Mouse (Mus musculus) hindbrain, embryonic 16.5 days (tissue): ENCODE results near the gene Qdpr. TPM values are rescaled to one million over a fixed set of nuclear protein-coding genes. Genes with fewer than 3 reads are reported as not detected.

Experiments
- ATAC-seq: fragments of 200-750 bp; cut with Nextera tagmentation; 2 replicates; pipeline ENCODE4 v1.8.0; 2017; ENCODE audit warnings: moderate TSS enrichment, moderate library complexity
- H3K27ac ChIP-seq: fragments of 300-500 bp; sonication (generic); 2 replicates; pipeline ENCODE4 v1.5.1; 2014; ENCODE audit warnings: low read depth, mild to moderate bottlenecking, control low read depth, low read length, moderate library complexity
- H3K27me3 ChIP-seq: fragments of 300-500 bp; sonication (generic); replicated peaks from 2 replicates; pipeline ENCODE4 v1.6.1; 2014; ENCODE audit warnings: low read length; ENCODE audit not compliant: control insufficient read depth, insufficient read depth
- H3K36me3 ChIP-seq: fragments of 300-500 bp; sonication (generic); 2 replicates; pipeline ENCODE4 v1.6.1; 2014; ENCODE audit warnings: mild to moderate bottlenecking, low read length, moderate library complexity, mixed read lengths; ENCODE audit not compliant: control insufficient read depth, insufficient read depth
- H3K4me1 ChIP-seq: fragments of 300-500 bp; sonication (generic); 2 replicates; pipeline ENCODE4 v1.6.1; 2014; ENCODE audit warnings: low read depth, low read length; ENCODE audit not compliant: control insufficient read depth, insufficient read depth
- H3K4me2 ChIP-seq: fragments of 300-500 bp; sonication (generic); 2 replicates; pipeline ENCODE4 v1.6.1; 2014; ENCODE audit warnings: mild to moderate bottlenecking, low read length, control low read depth, moderate library complexity
- H3K4me3 ChIP-seq: fragments of 300-500 bp; sonication (generic); 2 replicates; pipeline ENCODE4 v1.5.1; 2014; ENCODE audit warnings: mild to moderate bottlenecking, low read length, control low read depth, moderate library complexity
- H3K9ac ChIP-seq: fragments of 300-500 bp; sonication (generic); 2 replicates; pipeline ENCODE4 v1.6.1; 2014; ENCODE audit warnings: low read depth, mild to moderate bottlenecking, control low read depth, low read length, moderate library complexity
- H3K9me3 ChIP-seq: fragments of 300-500 bp; sonication (generic); 2 replicates; pipeline ENCODE4 v1.6.1; 2014; ENCODE audit warnings: mild to moderate bottlenecking, low read length, moderate library complexity; ENCODE audit not compliant: control insufficient read depth
- WGBS: fragments of 180-500 bp; shearing (Covaris S2); extraction: QIAGEN DNeasy Blood & Tissue Kit; methylation state at CpG from one replicate; pipeline ENCODE4 v1.1.7; 2014; 5-methylcytosine and 5-hydroxymethylcytosine counted together
- polyA plus RNA-seq: library from polyadenylated mRNA; unstranded; fragments of >200 nt; fragmentation: Nextera tagmentation; extraction: Ambion mirVana; gene quantifications from 2 replicates; pipeline ENCODE4 v1.2.1, GENCODE M21; 2015

Qdpr gene
- polyA plus RNA-seq, 1 experiment from 2014 or later, result 154 TPM

- 78% methylated on average over 12 of the region's 12 CpGs for WGBS
Observed at GRCm38 (mm10) chr5:45421881-45422844, 27.9 kb downstream of the Qdpr start.

GRCm38 (mm10) chr5:45419841-45420638 lies 30.0 kb downstream of the Qdpr start:
- Histone ChIP-seq H3K36me3 (no peaks in the 10 kb centered on the region), H3K4me2 (no peak overlapping the region), H3K4me1 (no peaks in the 10 kb centered on the region), H3K27ac (no peak overlapping the region), H3K4me3 (no peak overlapping the region), H3K9ac (no peak overlapping the region), H3K27me3 (no peaks in the 10 kb centered on the region), H3K9me3 (peaks cover 3% of the 10 kb centered on the region; the same call in 1 of the 2 replicates)
- ATAC-seq, result peak; percentile 25; the same call in 1 of the 2 replicates
- 80% methylated on average over 10 of the region's 10 CpGs for WGBS

More at GRCm38 (mm10) chr5:45421881-45422844, 27.9 kb downstream of the Qdpr start:
- Histone ChIP-seq H3K9ac (no peak overlapping the region), H3K27me3 (no peaks in the 10 kb centered on the region), H3K4me1 (no peaks in the 10 kb centered on the region), H3K36me3 (no peaks in the 10 kb centered on the region), H3K9me3 (no peaks in the 10 kb centered on the region), H3K4me3 (no peak overlapping the region), H3K4me2 (no peak overlapping the region), H3K27ac (no peak overlapping the region)
- ATAC-seq, result no peak

- Histone ChIP-seq H3K4me1 (no peaks in the 10 kb centered on the region), H3K27me3 (no peaks in the 10 kb centered on the region), H3K36me3 (no peaks in the 10 kb centered on the region), H3K4me3 (no peak overlapping the region), H3K4me2 (no peak overlapping the region), H3K9ac (no peak overlapping the region), H3K9me3 (peaks cover 3% of the 10 kb centered on the region; the same call in 1 of the 2 replicates), H3K27ac (no peak overlapping the region)
- no peak for ATAC-seq
- 82% methylated on average over 3 of the region's 3 CpGs for WGBS
Observed at GRCm38 (mm10) chr5:45417859-45418443, 32.1 kb downstream of the Qdpr start.

- Histone ChIP-seq H3K36me3 (no peaks in the 10 kb centered on the region), H3K4me2 (no peak overlapping the region), H3K27me3 (no peaks in the 10 kb centered on the region), H3K4me1 (no peaks in the 10 kb centered on the region), H3K9me3 (peaks cover 3% of the 10 kb centered on the region; the same call in 1 of the 2 replicates), H3K27ac (no peak overlapping the region), H3K9ac (no peak overlapping the region), H3K4me3 (no peak overlapping the region)
- no peak for ATAC-seq
- 97% methylated on average over 3 of the region's 3 CpGs for WGBS
Observed at GRCm38 (mm10) chr5:45416478-45416877, 33.6 kb downstream of the Qdpr start.

- Histone ChIP-seq H3K4me3 (no peak overlapping the region), H3K9ac (no peak overlapping the region), H3K36me3 (no peaks in the 10 kb centered on the region), H3K9me3 (no peaks in the 10 kb centered on the region), H3K27me3 (no peaks in the 10 kb centered on the region), H3K27ac (no peak overlapping the region), H3K4me2 (no peak overlapping the region), H3K4me1 (no peaks in the 10 kb centered on the region)
- 75% methylated on average over 2 of the region's 2 CpGs for WGBS
- ATAC-seq, result no peak
Observed at GRCm38 (mm10) chr5:45406129-45406528, 43.9 kb downstream of the Qdpr start.

- H3K4me2 ChIP-seq, result 0 out of 2 replicates have a peak overlapping the region, but pooled peaks have one; percentile 16
- peak; percentile 88 for ATAC-seq
- WGBS, result 16% methylated on average over 11 of the region's 11 CpGs
Observed at GRCm38 (mm10) chr5:45402632-45403031, 47.4 kb downstream of the Qdpr start.

GRCm38 (mm10) chr5:45384034-45384812 lies 65.8 kb downstream of the Qdpr start:
- no peaks in the 10 kb centered on the region for H3K27me3 ChIP-seq
- no peak overlapping the region for H3K4me3 ChIP-seq
- ATAC-seq, result no peak
- 61% methylated on average over 2 of the region's 2 CpGs for WGBS
- H3K4me1 ChIP-seq, result no peaks in the 10 kb centered on the region
- no peak overlapping the region for H3K9ac ChIP-seq
- no peak overlapping the region for H3K4me2 ChIP-seq
- H3K27ac ChIP-seq, result no peak overlapping the region
- H3K9me3 ChIP-seq, result no peaks in the 10 kb centered on the region
- H3K36me3 ChIP-seq, result no peaks in the 10 kb centered on the region

More at GRCm38 (mm10) chr5:45402632-45403031, 47.4 kb downstream of the Qdpr start:
- Histone ChIP-seq H3K9me3 (no peaks in the 10 kb centered on the region), H3K4me3 (no peak overlapping the region), H3K27me3 (no peaks in the 10 kb centered on the region), H3K4me1 (no peaks in the 10 kb centered on the region), H3K9ac (no peak overlapping the region), H3K27ac (no peak overlapping the region), H3K36me3 (no peaks in the 10 kb centered on the region)
